Mouse (Mus musculus): ENCODE measurements at regions not wholly inside any gene's neighbourhood (a gene's known extent, or its start where the extent isn't known, plus 50 kb on each side); places are given as distances from the start of the nearest gene placed in this dataset.

GRCm38 (mm10) chr12:16075962-16076361, 259.2 kb upstream of the Trib2 start:
- no peak for TF ChIP-seq CTCF (IDR thresholded peaks at IDR 0.05; ENCODE audit: low read depth)
- TF ChIP-seq EP300 (IDR thresholded peaks at IDR 0.05; ENCODE audit: low read depth), result no peak
